Mouse (Mus musculus) ES-E14 (cell line): Measurements from ENCODE around the gene Ccdc154.

Experiments
- CHD2 ChIP-seq: IDR thresholded peaks from 2 replicates; pipeline ENCODE4 v1.6.1; 2014; ENCODE audit warnings: mild to moderate bottlenecking, low read depth, low read length, inconsistent platforms
- HCFC1 ChIP-seq: IDR thresholded peaks from 2 replicates; pipeline ENCODE4 v1.6.1; 2012; ENCODE audit warnings: low read length, inconsistent platforms, borderline replicate concordance; ENCODE audit not compliant: insufficient read depth

DNA sequence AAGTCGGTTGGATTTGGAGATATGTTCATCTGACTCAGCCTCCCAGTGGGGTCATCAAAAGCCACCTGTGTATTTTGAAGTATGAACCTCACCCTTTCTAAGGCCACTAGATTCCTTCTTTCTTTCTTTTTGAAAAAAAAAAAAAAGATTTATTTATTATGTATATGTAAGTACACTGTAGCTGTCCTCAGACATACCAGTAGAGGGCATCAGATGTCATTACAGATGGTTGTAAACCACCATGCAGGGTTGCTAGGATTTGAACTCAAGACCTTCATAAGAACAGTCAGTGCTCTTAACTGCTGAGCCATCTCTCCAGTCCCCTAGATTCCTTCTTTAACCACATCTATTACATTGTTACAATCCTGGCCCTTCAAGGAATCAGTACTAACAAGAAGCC, 32.2 kb upstream of the Ccdc154 start:
- TF ChIP-seq CHD2 (no peak), HCFC1 (no peak)
